In genomic region chr17:35808073-35808472, GRCm38 (mm10) we compare ENCODE assay signal across 10 mouse cellular contexts. TPM values are rescaled to one million over a fixed set of nuclear protein-coding genes. Genes with fewer than 3 reads are reported as not detected.
A peak's percentile ranks its signal among the peaks of the same experiment; 100 is the strongest.
DNase-seq lines count a peak whose midpoint lies in the region; ATAC-seq and TF ChIP-seq lines count a peak whose summit lies in the region.
"Had no signal": no experiment of that assay in that cellular context is flagged by ENCODE, and none has a peak within 500 bp of the region (broad histone marks: within the 10 kb centered on the region; RNA-seq: fewer than 3 reads in every experiment).

No protein-coding gene starts in this region.

- H3K27ac ChIP-seq in layer of hippocampus, adult 2 months: peak overlapping the region; percentile 49
- H3K27ac ChIP-seq in embryonic facial prominence, embryonic 15.5 days (replicated peaks): peak overlapping the region; percentile 77
- no peak overlapping the region for H3K27ac ChIP-seq in hindbrain, embryonic 14.5 days
- H3K27ac ChIP-seq: limb, embryonic 12.5 days had no signal

- peaks cover 36% of the 10 kb centered on the region for H3K4me1 ChIP-seq in embryonic facial prominence, embryonic 15.5 days
- no peaks in the 10 kb centered on the region for H3K4me1 ChIP-seq in hindbrain, embryonic 14.5 days (replicated peaks; ENCODE audit: control insufficient read depth, insufficient read depth, low read length)

- H3K9me3 ChIP-seq in embryonic facial prominence, embryonic 15.5 days (replicated peaks): no peaks in the 10 kb centered on the region
- no peaks in the 10 kb centered on the region for H3K9me3 ChIP-seq in hindbrain, embryonic 14.5 days (ENCODE audit: control insufficient read depth, low read length)
- H3K9me3 ChIP-seq: limb, embryonic 12.5 days had no signal

- H3K27me3 ChIP-seq in embryonic facial prominence, embryonic 15.5 days: no peaks in the 10 kb centered on the region
- no peaks in the 10 kb centered on the region for H3K27me3 ChIP-seq in hindbrain, embryonic 14.5 days (ENCODE audit: control insufficient read depth, insufficient read depth, low read length)
- H3K27me3 ChIP-seq: limb, embryonic 12.5 days had no signal

- no peak overlapping the region for H3K4me2 ChIP-seq in embryonic facial prominence, embryonic 15.5 days (replicated peaks)
- H3K4me2 ChIP-seq in hindbrain, embryonic 14.5 days (replicated peaks): no peak overlapping the region
- H3K4me2 ChIP-seq: limb, embryonic 12.5 days had no signal

- H3K36me3 ChIP-seq in embryonic facial prominence, embryonic 15.5 days: no peaks in the 10 kb centered on the region
- H3K36me3 ChIP-seq in hindbrain, embryonic 14.5 days (replicated peaks; ENCODE audit: control insufficient read depth, insufficient read depth): no peaks in the 10 kb centered on the region
- H3K36me3 ChIP-seq: limb, embryonic 12.5 days had no signal

- H3K4me3 ChIP-seq in layer of hippocampus, adult 2 months: no peak overlapping the region
- no peak overlapping the region for H3K4me3 ChIP-seq in embryonic facial prominence, embryonic 15.5 days (replicated peaks)
- H3K4me3 ChIP-seq in hindbrain, embryonic 14.5 days (replicated peaks; ENCODE audit: low read length): no peak overlapping the region
- H3K4me3 ChIP-seq: limb, embryonic 12.5 days had no signal

- H3K9ac ChIP-seq in embryonic facial prominence, embryonic 15.5 days: no peak overlapping the region
- no peak overlapping the region for H3K9ac ChIP-seq in hindbrain, embryonic 14.5 days
- H3K9ac ChIP-seq: limb, embryonic 12.5 days had no signal

- DNase-seq in layer of hippocampus, adult 2 months (ENCODE audit: low spot score in 2 of 2): no peak
- DNase-seq in layer of hippocampus, adult 8-10 months (ENCODE audit: low spot score in 2 of 2): no peak
- DNase-seq in kidney, adult 9 months: peak; percentile 78
- no peak for DNase-seq in frontal cortex, postnatal 36 days (ENCODE audit: low spot score in 2 of 2)
- no peak for DNase-seq in frontal cortex, postnatal 10 days (ENCODE audit: low spot score in 2 of 2)
- DNase-seq in hindbrain, embryonic 14.5 days (ENCODE audit: low spot score): no peak
- DNase-seq: cerebellum, adult 18-20 months had no signal

- 42% methylated on average over 9 of the region's 9 CpGs for WGBS in embryonic facial prominence, embryonic 15.5 days
- WGBS in hindbrain, embryonic 14.5 days: 68% methylated on average over 9 of the region's 9 CpGs

- 0 out of 2 replicates have a peak, but pooled peaks have one; percentile 16 for ATAC-seq in embryonic facial prominence, embryonic 15.5 days (ENCODE audit: insufficient number of reproducible peaks, low FRiP score, low TSS enrichment, low read depth)
- ATAC-seq in megakaryocyte progenitor cell, adult 5-6 weeks (replicated peaks; ENCODE audit: poor library complexity): peak; percentile 30; the same call in 1 of the 2 replicates
- ATAC-seq in hindbrain, embryonic 14.5 days (ENCODE audit: low FRiP score): no peak

- TF ChIP-seq CTCF in layer of hippocampus, adult 2 months (conservative IDR thresholded peaks at IDR 0.05): no peak

RNA-seq across cellular contexts. Expression of gene Ier3, which starts 13.4 kb away (rescaled TPM):
- total RNA-seq in layer of hippocampus, adult 2 months (2021): 1 to 10 TPM; 5.0 to 6.1 TPM
- total RNA-seq in layer of hippocampus, adult 8-10 months (2022): 10 to 100 TPM in 1 of 4 experiments, 1 to 10 TPM in 3; 4.9 to 11.0 (median 7.3) TPM
- 28.7 and 30.2 TPM in 2 replicates for polyA plus RNA-seq in embryonic facial prominence, embryonic 15.5 days (2015; fragmentation: Nextera tagmentation; extraction: Ambion mirVana)
- 28.1 and 41.7 TPM in 2 replicates for total RNA-seq in megakaryocyte progenitor cell, adult 5-6 weeks (2015)
- 24.6 and 33.1 TPM in 2 replicates for total RNA-seq in megakaryocyte progenitor cell, adult 5-6 weeks (2017)
- polyA plus RNA-seq in hindbrain, embryonic 14.5 days (2014; fragmentation: Nextera tagmentation; extraction: Ambion mirVana): 6.6 and 7.5 TPM in 2 replicates

RNA-seq across cellular contexts. Expression of gene Flot1, which starts 15.0 kb away (rescaled TPM):
- 100 to 1,000 TPM; 124 to 128 TPM for total RNA-seq in layer of hippocampus, adult 2 months (2021)
- 100 to 1,000 TPM; 124 to 142 (median 137) TPM for total RNA-seq in layer of hippocampus, adult 8-10 months (2022)
- 64.4 and 72.6 TPM in 2 replicates for polyA plus RNA-seq in embryonic facial prominence, embryonic 15.5 days (2015; fragmentation: Nextera tagmentation; extraction: Ambion mirVana)
- total RNA-seq in megakaryocyte progenitor cell, adult 5-6 weeks (2015): 52.9 and 58.3 TPM in 2 replicates
- total RNA-seq in megakaryocyte progenitor cell, adult 5-6 weeks (2017): 65.1 and 74.4 TPM in 2 replicates
- polyA plus RNA-seq in hindbrain, embryonic 14.5 days (2014; fragmentation: Nextera tagmentation; extraction: Ambion mirVana): 86.3 and 96.6 TPM in 2 replicates

RNA-seq across cellular contexts. Expression of gene Tubb5, which starts 30.0 kb away (rescaled TPM):
- total RNA-seq in layer of hippocampus, adult 2 months (2021): 100 to 1,000 TPM; 355 to 363 TPM
- 100 to 1,000 TPM; 339 to 357 (median 343) TPM for total RNA-seq in layer of hippocampus, adult 8-10 months (2022)
- polyA plus RNA-seq in embryonic facial prominence, embryonic 15.5 days (2015; fragmentation: Nextera tagmentation; extraction: Ambion mirVana): 823 TPM in 2 replicates
- 871 and 938 TPM in 2 replicates for total RNA-seq in megakaryocyte progenitor cell, adult 5-6 weeks (2015)
- total RNA-seq in megakaryocyte progenitor cell, adult 5-6 weeks (2017): 947 and 991 TPM in 2 replicates
- polyA plus RNA-seq in hindbrain, embryonic 14.5 days (2014; fragmentation: Nextera tagmentation; extraction: Ambion mirVana): 1,664 and 1,709 TPM in 2 replicates

RNA-seq across cellular contexts. Expression of gene Mdc1, which starts 33.2 kb away (rescaled TPM):
- 10 to 100 TPM; 16.9 to 18.4 TPM for total RNA-seq in layer of hippocampus, adult 2 months (2021)
- total RNA-seq in layer of hippocampus, adult 8-10 months (2022): 10 to 100 TPM; 16.9 to 20.1 (median 18.3) TPM
- 12.0 and 16.1 TPM in 2 replicates for polyA plus RNA-seq in embryonic facial prominence, embryonic 15.5 days (2015; fragmentation: Nextera tagmentation; extraction: Ambion mirVana)
- 77.6 and 77.8 TPM in 2 replicates for total RNA-seq in megakaryocyte progenitor cell, adult 5-6 weeks (2015)
- 17.5 and 17.6 TPM in 2 replicates for total RNA-seq in megakaryocyte progenitor cell, adult 5-6 weeks (2017)
- 9.2 and 10.7 TPM in 2 replicates for polyA plus RNA-seq in hindbrain, embryonic 14.5 days (2014; fragmentation: Nextera tagmentation; extraction: Ambion mirVana)

RNA-seq across cellular contexts. Expression of gene Nrm, which starts 53.0 kb away (rescaled TPM):
- total RNA-seq in layer of hippocampus, adult 2 months (2021): 1 to 10 TPM; 1.7 to 1.8 TPM
- total RNA-seq in layer of hippocampus, adult 8-10 months (2022): 1 to 10 TPM; 1.8 to 3.7 (median 1.9) TPM
- 53.2 and 55.2 TPM in 2 replicates for polyA plus RNA-seq in embryonic facial prominence, embryonic 15.5 days (2015; fragmentation: Nextera tagmentation; extraction: Ambion mirVana)
- 47.4 and 64.5 TPM in 2 replicates for total RNA-seq in megakaryocyte progenitor cell, adult 5-6 weeks (2015)
- 43.1 and 50.1 TPM in 2 replicates for total RNA-seq in megakaryocyte progenitor cell, adult 5-6 weeks (2017)
- polyA plus RNA-seq in hindbrain, embryonic 14.5 days (2014; fragmentation: Nextera tagmentation; extraction: Ambion mirVana): 18.2 and 20.3 TPM in 2 replicates
